Mouse (Mus musculus): ENCODE results near the gene Cd209d. TPM values are rescaled to one million over a fixed set of nuclear protein-coding genes. Genes with fewer than 3 reads are reported as not detected.

Gene Cd209d
- not detected for polyA plus RNA-seq (2017; shearing (Covaris generic))

GRCm38 (mm10) chr8:3878455-3878854, at the start of gene Cd209d:
Gene Cd209d, minus strand, starts transcription at chr8:3878555.

GRCm38 (mm10) chr8:3926744-3927143, 48.4 kb upstream of the Cd209d start, which contains the start of gene Cd209b:
Gene Cd209b, minus strand, starts transcription at chr8:3926844.

GRCm38 (mm10) chr8:3854209-3854608, 24.1 kb downstream of the Cd209d start, which contains the start of gene Cd209e:
Gene Cd209e, minus strand, starts transcription at chr8:3854309.

Other genes starting within 250 kb of the Cd209d start
- gene Stxbp2, start 247.6 kb downstream of the Cd209d start, polyA plus RNA-seq (2017; shearing (Covaris generic)) = 228 TPM
- not detected for gene Retn, start 222.8 kb downstream of the Cd209d start, polyA plus RNA-seq (2017; shearing (Covaris generic))
- 0.28 TPM for gene Mcemp1, start 212.8 kb downstream of the Cd209d start, polyA plus RNA-seq (2017; shearing (Covaris generic))
- not detected for gene Fcor, start 206.2 kb downstream of the Cd209d start, polyA plus RNA-seq (2017; shearing (Covaris generic))
- 34.8 TPM for gene Trappc5, start 202.3 kb downstream of the Cd209d start, polyA plus RNA-seq (2017; shearing (Covaris generic))
- gene Fcer2a, start 184.4 kb downstream of the Cd209d start, polyA plus RNA-seq (2017; shearing (Covaris generic)) = 1.1 TPM
- not detected for gene Clec4g, start 157.9 kb downstream of the Cd209d start, polyA plus RNA-seq (2017; shearing (Covaris generic))
- 0.42 TPM for gene Cd209a, start 129.6 kb downstream of the Cd209d start, polyA plus RNA-seq (2017; shearing (Covaris generic))
- 0.10 TPM for gene Cd209e, start 24.2 kb downstream of the Cd209d start, polyA plus RNA-seq (2017; shearing (Covaris generic))
- 2.4 TPM for gene Cd209b, start 48.3 kb upstream of the Cd209d start, polyA plus RNA-seq (2017; shearing (Covaris generic))
- gene Cd209c, start 76.2 kb upstream of the Cd209d start, polyA plus RNA-seq (2017; shearing (Covaris generic)) = 0.44 TPM
- gene Cd209f, start 227.3 kb upstream of the Cd209d start, polyA plus RNA-seq (2017; shearing (Covaris generic)) = not detected